ENCODE assay signal across 9 mouse cellular contexts in the genomic region with DNA sequence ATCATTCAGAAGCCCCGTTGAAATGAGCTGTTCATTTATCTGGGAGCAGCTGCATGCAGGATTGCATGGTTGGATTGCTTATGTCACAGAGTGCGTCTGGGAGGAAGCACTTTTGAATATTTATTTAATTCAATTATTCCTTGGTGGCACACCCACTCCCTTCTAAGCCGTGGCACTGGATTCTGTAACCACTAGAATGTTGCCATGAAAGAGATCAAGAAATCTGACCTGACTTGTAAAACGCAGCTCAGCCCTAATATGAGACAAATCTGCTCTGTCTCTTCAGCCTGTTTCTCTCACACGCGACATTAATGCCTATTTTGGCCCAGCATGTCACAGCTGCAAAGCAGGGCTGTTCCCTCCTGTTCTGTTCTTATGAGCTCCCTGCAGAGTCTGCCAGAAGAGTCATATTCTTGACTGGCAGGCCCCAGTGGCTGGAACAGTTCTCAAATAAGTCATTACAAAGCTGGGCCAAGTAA.
A peak's percentile ranks its signal among the peaks of the same experiment; 100 is the strongest.
DNase-seq lines count a peak whose midpoint lies in the region; ATAC-seq and TF ChIP-seq lines count a peak whose summit lies in the region.
"Had no signal": no experiment of that assay in that cellular context is flagged by ENCODE, and none has a peak within 500 bp of the region (broad histone marks: within the 10 kb centered on the region; RNA-seq: fewer than 3 reads in every experiment).

No protein-coding gene starts in this region.

- no peak overlapping the region for H3K9ac ChIP-seq in hindbrain, embryonic 14.5 days

- ATAC-seq in hindbrain, embryonic 14.5 days (ENCODE audit: low FRiP score): peak; percentile 64; the same call in 1 of the 2 replicates
- ATAC-seq: activated CD4-positive, CD25-positive, alpha-beta regulatory T cell, adult 4 months had no signal

- peak; percentile 9 for DNase-seq in adrenal gland, postnatal 14 days
- DNase-seq in adrenal gland, adult 2 months: no peak
- peak; percentile 7 for DNase-seq in lung, postnatal 14 days
- DNase-seq in lung, postnatal 4 days: no peak
- DNase-seq in hindbrain, embryonic 14.5 days (ENCODE audit: low spot score): peak; percentile 40
- peak; percentile 44 for DNase-seq in skeletal muscle tissue, adult 2 months (ENCODE audit: low read depth, low spot score)
- no peak for DNase-seq in thymus, adult 2 months
- DNase-seq in adrenal gland, postnatal 25 days: no peak

- peaks cover 14% of the 10 kb centered on the region; the same call in 1 of the 2 replicates for H3K4me1 ChIP-seq in hindbrain, embryonic 14.5 days (replicated peaks; ENCODE audit: control insufficient read depth, insufficient read depth, low read length)
- H3K4me1 ChIP-seq in thymus, adult 2 months (replicated peaks; ENCODE audit: control insufficient read depth, insufficient read depth, low read length): no peaks in the 10 kb centered on the region

- H3K9me3 ChIP-seq in hindbrain, embryonic 14.5 days (ENCODE audit: control insufficient read depth, low read length): no peaks in the 10 kb centered on the region

- no peak overlapping the region for H3K4me3 ChIP-seq in hindbrain, embryonic 14.5 days (replicated peaks; ENCODE audit: low read length)
- no peak overlapping the region for H3K4me3 ChIP-seq in thymus, adult 2 months (ENCODE audit: control insufficient read depth, insufficient read depth, low read length)

- TF ChIP-seq CTCF in thymus, adult 2 months (IDR thresholded peaks at IDR 0.05; ENCODE audit: borderline replicate concordance, control insufficient read depth, extremely low read depth, insufficient read depth, low read length, poor library complexity): no peak

- H3K27ac ChIP-seq in hindbrain, embryonic 14.5 days: peak overlapping the region; percentile 14
- no peak overlapping the region for H3K27ac ChIP-seq in thymus, adult 2 months (ENCODE audit: control insufficient read depth, insufficient read depth, low read length)

- no peaks in the 10 kb centered on the region for H3K27me3 ChIP-seq in hindbrain, embryonic 14.5 days (ENCODE audit: control insufficient read depth, insufficient read depth, low read length)
- H3K27me3 ChIP-seq in thymus, adult 2 months (ENCODE audit: control insufficient read depth, insufficient read depth, low read length): no peaks in the 10 kb centered on the region

- no peaks in the 10 kb centered on the region for H3K36me3 ChIP-seq in hindbrain, embryonic 14.5 days (replicated peaks; ENCODE audit: control insufficient read depth, insufficient read depth)
- no peaks in the 10 kb centered on the region for H3K36me3 ChIP-seq in thymus, adult 2 months (ENCODE audit: control insufficient read depth, insufficient read depth, low read length)

- WGBS in hindbrain, embryonic 14.5 days: 24% methylated on average over 6 of the region's 6 CpGs
- 92% methylated on average over 6 of the region's 6 CpGs for WGBS in thymus, adult 2 months

- TF ChIP-seq POLR2A in thymus, adult 2 months (IDR thresholded peaks at IDR 0.05; ENCODE audit: control insufficient read depth, extremely low read depth, insufficient read depth, low read length, poor library complexity): no peak

- H3K4me2 ChIP-seq in hindbrain, embryonic 14.5 days (replicated peaks): peak overlapping the region; percentile 5; the same call in 1 of the 2 replicates

Comparison
In these comparisons a context has a peak if more than half of its experiments do, and no peak if none do; other contexts are left out.
1. DNase-seq: peak in adrenal gland, postnatal 14 days (single experiment), lung, postnatal 14 days (single experiment), hindbrain, embryonic 14.5 days (single experiment) and skeletal muscle tissue, adult 2 months (single experiment); none in adrenal gland, adult 2 months (single experiment), lung, postnatal 4 days (0 of 2), thymus, adult 2 months (single experiment) and adrenal gland, postnatal 25 days (single experiment).